Mouse (Mus musculus) G1E (cell line): ENCODE results near the gene Iqcc.

ENCODE experiments used
- CTCF ChIP-seq: IDR thresholded peaks from 2 replicates; pipeline ENCODE4 v1.5.1; 2012; ENCODE audit warnings: low read depth, low read length, inconsistent platforms, mixed read lengths
- GATA2 ChIP-seq: IDR thresholded peaks from 2 replicates; pipeline ENCODE4 v1.6.1; 2012; ENCODE audit warnings: low read depth, low read length, inconsistent platforms, borderline replicate concordance
- POLR2AphosphoS5 ChIP-seq: IDR thresholded peaks from 2 replicates; pipeline ENCODE4 v1.6.1; 2012; ENCODE audit warnings: low read depth, low read length, inconsistent platforms; ENCODE audit not compliant: insufficient replicate concordance
- TAL1 ChIP-seq: conservative IDR thresholded peaks from 2 replicates; pipeline ENCODE4 v1.6.1; 2012; ENCODE audit warnings: low read depth, low read length, inconsistent platforms, mixed read lengths

- TF ChIP-seq CTCF = no peak
- TF ChIP-seq TAL1 = no peak
- no peak for TF ChIP-seq POLR2AphosphoS5
- TF ChIP-seq GATA2 = no peak
Measured at GRCm38 (mm10) chr4:129616631-129617030, 2.3 kb downstream of the Iqcc start.
